Mouse (Mus musculus) limb, embryonic 14.5 days (tissue): Measurements from ENCODE around the gene Cct4. TPM values are rescaled to one million over a fixed set of nuclear protein-coding genes. Genes with fewer than 3 reads are reported as not detected.

Experiments
- ATAC-seq: fragments of 200-750 bp; cut with Nextera tagmentation; 2 replicates; pipeline ENCODE4 v1.8.0; 2017; ENCODE audit warnings: low read depth, moderate number of reproducible peaks, moderate TSS enrichment; ENCODE audit not compliant: low FRiP score
- DNase-seq: peaks from one replicate; pipeline ENCODE4 v3.0.0-alpha.2; 2015; ENCODE audit warnings: low spot score
- H3K27ac ChIP-seq: fragments of 300-500 bp; sonication (generic); replicated peaks from 2 replicates; pipeline ENCODE4 v1.5.1; 2014; ENCODE audit warnings: low read depth, mild to moderate bottlenecking, low read length, moderate library complexity, mixed read lengths
- H3K27me3 ChIP-seq: fragments of 300-500 bp; sonication (generic); 2 replicates; pipeline ENCODE4 v1.6.1; 2014; ENCODE audit warnings: low read length, mixed read lengths; ENCODE audit not compliant: control insufficient read depth, insufficient read depth
- H3K36me3 ChIP-seq: fragments of 300-500 bp; sonication (generic); 2 replicates; pipeline ENCODE4 v1.6.1; 2014; ENCODE audit warnings: mild to moderate bottlenecking, low read length, moderate library complexity, mixed read lengths; ENCODE audit not compliant: control insufficient read depth, insufficient read depth
- H3K4me1 ChIP-seq: fragments of 300-500 bp; sonication (generic); 2 replicates; pipeline ENCODE4 v1.6.1; 2014; ENCODE audit warnings: antibody characterized with exemption, low read length, mixed read lengths; ENCODE audit not compliant: control insufficient read depth, insufficient read depth
- H3K4me2 ChIP-seq: fragments of 300-500 bp; sonication (generic); replicated peaks from 2 replicates; pipeline ENCODE4 v1.6.1; 2014; ENCODE audit warnings: low read depth, mild to moderate bottlenecking, low read length, moderate library complexity; ENCODE audit not compliant: severe bottlenecking
- H3K4me3 ChIP-seq: fragments of 300-500 bp; sonication (generic); replicated peaks from 2 replicates; pipeline ENCODE4 v1.5.1; 2014; ENCODE audit warnings: low read length
- H3K9ac ChIP-seq: fragments of 300-500 bp; sonication (generic); 2 replicates; pipeline ENCODE4 v1.6.1; 2014; ENCODE audit warnings: mild to moderate bottlenecking, low read depth, low read length, moderate library complexity; ENCODE audit not compliant: severe bottlenecking
- H3K9me3 ChIP-seq: fragments of 300-500 bp; sonication (generic); 2 replicates; pipeline ENCODE4 v1.6.1; 2016; ENCODE audit warnings: low read length; ENCODE audit not compliant: control insufficient read depth
- POLR2A ChIP-seq: fragments of 200-500 bp; IDR thresholded peaks from 2 replicates; pipeline ENCODE4 v1.8.0; 2012; ENCODE audit warnings: inconsistent platforms, mild to moderate bottlenecking, moderate library complexity, borderline replicate concordance; ENCODE audit not compliant: insufficient read depth, insufficient read length; ENCODE audit errors: extremely low read depth
- WGBS: fragments of 180-500 bp; shearing (Covaris S2); extraction: QIAGEN DNeasy Blood & Tissue Kit; methylation state at CpG from one replicate; pipeline ENCODE4 v1.1.7; 2014; 5-methylcytosine and 5-hydroxymethylcytosine counted together
- polyA plus RNA-seq, 2 experiments: library from polyadenylated mRNA; depleted of rRNA in 1 of 2; stranded (reverse) in 1 of 2; unstranded in 1 of 2; fragments of >200 nt; fragmentation: Nextera tagmentation in 1 of 2; extraction: Ambion mirVana in 1 of 2; gene quantifications; 2 replicates each; pipeline versions ENCODE4 v1.2.1 to v1.2.3; 2012 to 2014

Gene Cct4
- polyA plus RNA-seq, 2 experiments, result 153 to 267 TPM

DNA sequence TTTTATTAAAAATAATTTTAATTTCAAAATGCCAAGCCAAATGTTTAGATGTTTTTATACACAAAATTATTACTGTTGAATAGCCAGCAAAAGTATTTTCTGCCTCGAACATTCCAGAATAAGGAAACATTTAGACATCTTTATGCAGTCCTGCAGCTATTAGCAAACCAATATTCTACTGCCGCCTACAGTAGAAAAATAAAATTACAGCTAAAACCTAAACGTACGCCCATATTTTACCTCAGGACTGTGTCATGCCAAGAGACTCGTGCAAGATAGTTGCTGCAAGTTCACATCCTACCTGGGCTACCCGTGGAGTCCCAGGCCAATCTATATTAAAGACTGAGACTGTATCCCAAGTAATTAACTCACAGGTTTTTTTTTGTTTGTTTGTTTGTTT is 20.8 kb upstream of the Cct4 start:
- Histone ChIP-seq H3K4me2 (no peak overlapping the region), H3K9ac (no peak overlapping the region), H3K27me3 (no peaks in the 10 kb centered on the region), H3K4me1 (peaks cover 6% of the 10 kb centered on the region; the same call in 1 of the 2 replicates), H3K27ac (no peak overlapping the region), H3K9me3 (peaks cover 39% of the 10 kb centered on the region), H3K36me3 (peaks cover 7% of the 10 kb centered on the region; the same call in 1 of the 2 replicates), H3K4me3 (no peak overlapping the region)
- DNase-seq (peak; percentile 33), ATAC-seq (no peak)
- 58% methylated on average over 6 of the region's 6 CpGs for WGBS
- no peak for TF ChIP-seq POLR2A

DNA sequence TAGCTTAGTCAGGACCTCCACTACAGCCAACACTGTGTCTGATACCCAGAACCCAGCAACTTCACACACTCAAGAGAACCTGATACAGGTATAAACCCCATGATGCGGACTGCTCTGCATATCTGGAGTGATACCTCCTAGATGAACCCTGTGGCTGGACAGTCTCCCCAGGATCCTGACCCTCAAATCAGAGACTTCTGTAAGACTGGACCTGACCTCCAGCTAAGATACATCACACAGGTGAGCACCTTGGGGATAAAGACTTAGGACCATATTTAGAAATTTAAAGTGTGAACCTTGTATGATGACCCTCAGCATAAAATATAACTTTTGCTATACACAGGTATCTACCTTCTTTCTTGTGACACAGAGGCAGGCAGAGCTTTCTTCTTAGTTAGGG is 19.8 kb upstream of the Cct4 start:
- H3K4me1 ChIP-seq, result peaks cover 9% of the 10 kb centered on the region
- 96% methylated on average over 1 of the region's 1 CpGs for WGBS
- no peak overlapping the region for H3K9ac ChIP-seq
- DNase-seq (no peak), ATAC-seq (no peak)
- no peak overlapping the region for H3K27ac ChIP-seq
- H3K4me3 ChIP-seq, result no peak overlapping the region
- H3K36me3 ChIP-seq, result peaks cover 7% of the 10 kb centered on the region; the same call in 1 of the 2 replicates
- H3K4me2 ChIP-seq, result no peak overlapping the region
- H3K27me3 ChIP-seq, result no peaks in the 10 kb centered on the region
- H3K9me3 ChIP-seq, result peaks cover 39% of the 10 kb centered on the region
- TF ChIP-seq POLR2A, result no peak

- 50% methylated on average over 56 of the region's 56 CpGs for WGBS
- peak within 1 kb of the TSS; percentile 62 for H3K9ac ChIP-seq
- ATAC-seq, result peak; percentile 78
- no peaks in the 10 kb centered on the region for H3K27me3 ChIP-seq
- peaks cover 14% of the 10 kb centered on the region for H3K4me1 ChIP-seq
- no peak for TF ChIP-seq POLR2A
- peaks cover 39% of the 10 kb centered on the region for H3K9me3 ChIP-seq
- DNase-seq, result peak; percentile 65
- H3K4me3 ChIP-seq, result peak within 1 kb of the TSS; percentile 54
- peak within 1 kb of the TSS; percentile 62 for H3K4me2 ChIP-seq
- H3K27ac ChIP-seq, result peak within 1 kb of the TSS; percentile 76; the same call in 1 of the 2 replicates
- peaks cover 15% of the 10 kb centered on the region; the same call in 1 of the 2 replicates for H3K36me3 ChIP-seq
Measured at GRCm38 (mm10) chr11:22971835-22972709, 18.2 kb upstream of the Cct4 start, which contains the start of gene Zrsr1. Gene Zrsr1, plus strand, starts transcription at chr11:22972005.

DNA sequence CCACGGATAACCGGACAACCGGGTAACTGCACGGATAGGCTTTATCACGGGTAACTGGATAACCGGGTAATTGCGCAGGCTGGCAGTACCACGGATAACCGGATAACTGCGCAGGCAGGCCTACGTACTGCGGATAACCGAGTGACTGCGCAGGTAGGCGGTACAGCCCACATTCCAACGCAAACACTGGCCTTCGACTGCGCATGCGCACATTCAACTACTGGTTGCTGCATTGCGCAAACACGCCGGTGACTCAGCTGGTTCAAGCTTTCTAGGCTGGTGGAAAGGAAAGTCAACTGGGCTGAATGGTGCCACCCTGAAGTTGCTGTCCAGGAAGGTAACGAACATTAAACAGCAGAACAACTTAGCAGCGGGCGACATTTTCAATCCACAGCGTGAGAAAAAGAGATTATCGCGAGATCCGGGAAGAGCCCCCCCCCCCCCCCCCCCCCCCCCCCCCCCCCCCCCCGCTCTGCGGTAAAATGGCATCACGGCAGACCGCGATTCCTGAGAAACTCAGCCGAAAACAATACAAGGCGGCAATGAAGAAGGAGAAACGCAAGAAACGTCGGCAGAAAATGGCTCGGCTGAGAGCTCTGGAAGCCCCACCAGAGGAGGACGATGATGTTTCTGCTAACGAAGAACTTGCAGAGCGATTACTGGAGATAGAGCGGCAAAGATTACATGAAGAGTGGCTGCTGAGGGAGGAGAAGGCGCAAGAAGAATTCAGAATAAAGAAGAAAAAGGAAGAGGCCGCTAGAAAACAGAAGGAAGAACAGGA is 17.4 kb upstream of the Cct4 start:
- peaks cover 21% of the 10 kb centered on the region; the same call in 1 of the 2 replicates for H3K36me3 ChIP-seq
- peak overlapping the region; percentile 76; the same call in 1 of the 2 replicates for H3K27ac ChIP-seq
- DNase-seq, result peak; percentile 81
- H3K9me3 ChIP-seq, result peaks cover 39% of the 10 kb centered on the region
- peak; percentile 60 for ATAC-seq
- no peaks in the 10 kb centered on the region for H3K27me3 ChIP-seq
- no peak for TF ChIP-seq POLR2A
- H3K4me1 ChIP-seq, result peaks cover 14% of the 10 kb centered on the region
- H3K4me3 ChIP-seq, result peak overlapping the region; percentile 54
- H3K9ac ChIP-seq, result peak overlapping the region; percentile 62
- peak overlapping the region; percentile 62 for H3K4me2 ChIP-seq
- WGBS, result 60% methylated on average over 44 of the region's 46 CpGs

GRCm38 (mm10) chr11:22973599-22973998 is 16.7 kb upstream of the Cct4 start:
- 60% methylated on average over 14 of the region's 14 CpGs for WGBS
- no peak for DNase-seq
- peaks cover 33% of the 10 kb centered on the region for H3K9me3 ChIP-seq
- TF ChIP-seq POLR2A, result no peak
- no peaks in the 10 kb centered on the region for H3K27me3 ChIP-seq
- peak overlapping the region; percentile 54 for H3K4me3 ChIP-seq
- peaks cover 14% of the 10 kb centered on the region for H3K4me1 ChIP-seq
- no peak for ATAC-seq
- H3K4me2 ChIP-seq, result peak overlapping the region; percentile 59
- peaks cover 25% of the 10 kb centered on the region; the same call in 1 of the 2 replicates for H3K36me3 ChIP-seq
- peak overlapping the region; percentile 52 for H3K9ac ChIP-seq
- H3K27ac ChIP-seq, result no peak overlapping the region
